Mouse (Mus musculus): ENCODE results near the gene Tbl1x.

Tbl1x gene

GRCm38 (mm10) chrX:77544550-77544949 is 33.7 kb downstream of the Tbl1x start:
- no peak for DNase-seq (ENCODE audit: low spot score)

GRCm38 (mm10) chrX:77545362-77546078 is 34.7 kb downstream of the Tbl1x start:
- DNase-seq (ENCODE audit: low spot score), result no peak

GRCm38 (mm10) chrX:77546448-77546847 is 35.6 kb downstream of the Tbl1x start:
- DNase-seq (ENCODE audit: low spot score), result no peak

GRCm38 (mm10) chrX:77548951-77549350 is 38.1 kb downstream of the Tbl1x start:
- no peak for DNase-seq (ENCODE audit: low spot score)

GRCm38 (mm10) chrX:77550388-77550787 is 39.6 kb downstream of the Tbl1x start:
- DNase-seq (ENCODE audit: low spot score), result no peak

- no peak for DNase-seq (ENCODE audit: low spot score)
Measured at GRCm38 (mm10) chrX:77551306-77551705, 40.5 kb downstream of the Tbl1x start.

- DNase-seq (ENCODE audit: low spot score), result no peak
Measured at GRCm38 (mm10) chrX:77552088-77552487, 41.3 kb downstream of the Tbl1x start.

GRCm38 (mm10) chrX:77555985-77556384 is 45.2 kb downstream of the Tbl1x start:
- DNase-seq (ENCODE audit: low spot score), result no peak

GRCm38 (mm10) chrX:77559199-77559881 is 48.5 kb downstream of the Tbl1x start:
- DNase-seq (ENCODE audit: low spot score), result no peak

- DNase-seq (ENCODE audit: low spot score), result no peak
Measured at GRCm38 (mm10) chrX:77563616-77564015, 52.8 kb downstream of the Tbl1x start.

GRCm38 (mm10) chrX:77566739-77567138 is 55.9 kb downstream of the Tbl1x start:
- DNase-seq (ENCODE audit: low spot score), result no peak

- no peak for DNase-seq (ENCODE audit: low spot score)
Measured at GRCm38 (mm10) chrX:77568013-77568412, 57.2 kb downstream of the Tbl1x start.

- no peak for DNase-seq (ENCODE audit: low spot score)
Measured at GRCm38 (mm10) chrX:77573743-77574142, 62.9 kb downstream of the Tbl1x start.

GRCm38 (mm10) chrX:77577108-77577507 is 66.3 kb downstream of the Tbl1x start:
- peak; percentile 10 for DNase-seq (ENCODE audit: low spot score)

GRCm38 (mm10) chrX:77578172-77578571 is 67.4 kb downstream of the Tbl1x start:
- no peak for DNase-seq (ENCODE audit: low spot score)

- no peak for DNase-seq (ENCODE audit: low spot score)
Measured at GRCm38 (mm10) chrX:77579964-77580363, 69.2 kb downstream of the Tbl1x start.

- DNase-seq (ENCODE audit: low spot score), result no peak
Measured at GRCm38 (mm10) chrX:77585974-77586373, 75.2 kb downstream of the Tbl1x start.

GRCm38 (mm10) chrX:77594670-77595224 is 83.9 kb downstream of the Tbl1x start:
- no peak for DNase-seq (ENCODE audit: low spot score)

- DNase-seq (ENCODE audit: low spot score), result peak; percentile 30
Measured at GRCm38 (mm10) chrX:77597674-77598073, 86.9 kb downstream of the Tbl1x start.

GRCm38 (mm10) chrX:77598736-77599135 is 87.9 kb downstream of the Tbl1x start:
- no peak for DNase-seq (ENCODE audit: low spot score)

GRCm38 (mm10) chrX:77603496-77604258 is 92.9 kb downstream of the Tbl1x start:
- DNase-seq (ENCODE audit: low spot score), result no peak

GRCm38 (mm10) chrX:77607488-77607887 is 96.7 kb downstream of the Tbl1x start:
- no peak for DNase-seq (ENCODE audit: low spot score)

All from left cerebral cortex, adult 11 months (tissue).